Mouse (Mus musculus): Measurements from ENCODE around the gene Mvb12b.

- TF ChIP-seq POLR2A (IDR thresholded peaks at IDR 0.05; ENCODE audit: control insufficient read depth, extremely low read depth, insufficient read depth, low read length, poor library complexity), result no peak
- TF ChIP-seq CTCF (IDR thresholded peaks at IDR 0.05; ENCODE audit: borderline replicate concordance, control insufficient read depth, extremely low read depth, insufficient read depth, low read length, poor library complexity), result no peak
Observed at GRCm38 (mm10) chr2:33912741-33913140, 25.0 kb upstream of the Mvb12b start.
